Mouse (Mus musculus) thymus, postnatal 36 days (tissue): Measurements from ENCODE around the gene Abat.
A peak's percentile ranks its signal among the peaks of the same experiment; 100 is the strongest.

Source experiments
- DNase-seq, 2 experiments: peaks; one replicate each; pipeline ENCODE4 v3.0.0; 2022; ENCODE audit warnings: mixed read lengths in 2 of 2

The Abat gene

GRCm38 (mm10) chr16:8576111-8576510 is 62.9 kb downstream of the Abat start:
- DNase-seq, result no peak

- DNase-seq, result no peak
These were observed 63.7 kb downstream of the Abat start for GRCm38 (mm10) chr16:8576901-8577300.

GRCm38 (mm10) chr16:8578326-8578725 is 65.1 kb downstream of the Abat start:
- no peak for DNase-seq

GRCm38 (mm10) chr16:8579546-8579945 is 66.3 kb downstream of the Abat start:
- DNase-seq, result peak; percentile 43 to 66

- DNase-seq, result no peak
These were observed 68.5 kb downstream of the Abat start for GRCm38 (mm10) chr16:8581661-8582239.

GRCm38 (mm10) chr16:8582579-8583295 is 69.5 kb downstream of the Abat start:
- no peak for DNase-seq

- no peak for DNase-seq
These were observed 71.0 kb downstream of the Abat start for GRCm38 (mm10) chr16:8584248-8584647.

- no peak for DNase-seq
These were observed 71.8 kb downstream of the Abat start for GRCm38 (mm10) chr16:8585056-8585455.

- DNase-seq, result no peak
These were observed 82.2 kb downstream of the Abat start for GRCm38 (mm10) chr16:8595411-8595810.

GRCm38 (mm10) chr16:8596336-8596735 is 83.1 kb downstream of the Abat start:
- no peak for DNase-seq

GRCm38 (mm10) chr16:8597516-8597915 is 84.3 kb downstream of the Abat start:
- no peak for DNase-seq

- no peak for DNase-seq
These were observed 90.6 kb downstream of the Abat start for GRCm38 (mm10) chr16:8603789-8604188.

GRCm38 (mm10) chr16:8610397-8610796 is 97.2 kb downstream of the Abat start:
- DNase-seq, result peak; percentile 24 to 48

GRCm38 (mm10) chr16:8612214-8613005 is 99.2 kb downstream of the Abat start:
- no peak for DNase-seq

- DNase-seq, result no peak
These were observed 99.8 kb downstream of the Abat start for GRCm38 (mm10) chr16:8613039-8613438.

GRCm38 (mm10) chr16:8613447-8613846 is 100.2 kb downstream of the Abat start:
- no peak for DNase-seq

GRCm38 (mm10) chr16:8619659-8620314 is 106.6 kb downstream of the Abat start:
- DNase-seq, result no peak

GRCm38 (mm10) chr16:8620315-8621115 is 107.3 kb downstream of the Abat start:
- no peak for DNase-seq

- no peak for DNase-seq
These were observed 117.2 kb downstream of the Abat start for GRCm38 (mm10) chr16:8630419-8630818.

GRCm38 (mm10) chr16:8631428-8631827 is 118.2 kb downstream of the Abat start:
- DNase-seq, result peak in 1 of 2 experiments; percentile 32

GRCm38 (mm10) chr16:8636867-8637216 is 123.6 kb downstream of the Abat start:
- DNase-seq, result no peak
